Mouse (Mus musculus) megakaryocyte, embryonic 14.5 days (primary cell): ENCODE measurements around the gene Slc25a34. TPM values are rescaled to one million over a fixed set of nuclear protein-coding genes. Genes with fewer than 3 reads are reported as not detected.

Source experiments
- H3K27me3 ChIP-seq: replicated peaks from 2 replicates; pipeline ENCODE3; 2012; ENCODE audit warnings: inconsistent platforms
- H3K36me3 ChIP-seq: replicated peaks from 2 replicates; pipeline ENCODE3; 2012; ENCODE audit warnings: low read length, inconsistent platforms, mixed read lengths
- H3K4me1 ChIP-seq: 2 replicates; pipeline ENCODE4 v1.6.1; 2012; ENCODE audit warnings: inconsistent platforms
- H3K4me3 ChIP-seq: replicated peaks from 2 replicates; pipeline ENCODE3; 2012; ENCODE audit warnings: moderate library complexity, mild to moderate bottlenecking, inconsistent platforms
- H3K9me3 ChIP-seq: 2 replicates; pipeline ENCODE4 v1.6.1; 2012; ENCODE audit warnings: inconsistent platforms
- FLI1 ChIP-seq: IDR thresholded peaks from 2 replicates; pipeline ENCODE4 v1.6.1; 2012; ENCODE audit warnings: low read length, inconsistent platforms, mixed read lengths
- GATA1 ChIP-seq: IDR thresholded peaks from 3 replicates; pipeline ENCODE4 v1.6.1; 2012; ENCODE audit warnings: mixed read lengths, low read length, inconsistent platforms, borderline replicate concordance
- polyA plus RNA-seq: library from polyadenylated mRNA; stranded (reverse); fragments of >175 nt; gene quantifications from 2 replicates; pipeline ENCODE4 v1.2.3, GENCODE M21; 2012; ENCODE audit warnings: low replicate concordance; ENCODE audit not compliant: insufficient read depth

Gene Slc25a34
- polyA plus RNA-seq, 1 experiment: not detected

DNA sequence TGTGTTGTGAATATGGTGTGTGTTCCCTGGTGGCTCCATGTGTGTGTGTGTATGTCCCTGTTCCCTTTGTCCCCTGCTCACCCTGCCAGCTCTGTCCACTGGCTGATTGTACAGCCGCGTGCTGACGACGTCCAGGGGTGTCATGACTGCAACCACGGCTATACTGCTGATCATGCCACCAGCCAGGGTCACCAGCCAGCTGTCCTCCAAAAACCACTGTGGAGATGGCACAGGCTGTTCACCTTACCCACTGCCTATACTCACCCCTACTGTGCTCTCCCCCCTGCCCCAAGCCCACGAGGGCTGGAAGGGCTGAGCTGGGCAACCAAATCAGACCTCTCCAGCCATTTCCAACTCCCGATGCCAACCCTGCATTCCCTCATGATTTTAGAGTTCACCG lies 2.3 kb downstream of the Slc25a34 start:
- H3K4me3 ChIP-seq: peak overlapping the region; percentile 6
- H3K4me1 ChIP-seq: peaks cover 67% of the 10 kb centered on the region
- H3K27me3 ChIP-seq: peaks cover 45% of the 10 kb centered on the region
- TF ChIP-seq GATA1: no peak
- no peak for TF ChIP-seq FLI1
- H3K36me3 ChIP-seq: peaks cover 14% of the 10 kb centered on the region
- no peaks in the 10 kb centered on the region for H3K9me3 ChIP-seq

DNA sequence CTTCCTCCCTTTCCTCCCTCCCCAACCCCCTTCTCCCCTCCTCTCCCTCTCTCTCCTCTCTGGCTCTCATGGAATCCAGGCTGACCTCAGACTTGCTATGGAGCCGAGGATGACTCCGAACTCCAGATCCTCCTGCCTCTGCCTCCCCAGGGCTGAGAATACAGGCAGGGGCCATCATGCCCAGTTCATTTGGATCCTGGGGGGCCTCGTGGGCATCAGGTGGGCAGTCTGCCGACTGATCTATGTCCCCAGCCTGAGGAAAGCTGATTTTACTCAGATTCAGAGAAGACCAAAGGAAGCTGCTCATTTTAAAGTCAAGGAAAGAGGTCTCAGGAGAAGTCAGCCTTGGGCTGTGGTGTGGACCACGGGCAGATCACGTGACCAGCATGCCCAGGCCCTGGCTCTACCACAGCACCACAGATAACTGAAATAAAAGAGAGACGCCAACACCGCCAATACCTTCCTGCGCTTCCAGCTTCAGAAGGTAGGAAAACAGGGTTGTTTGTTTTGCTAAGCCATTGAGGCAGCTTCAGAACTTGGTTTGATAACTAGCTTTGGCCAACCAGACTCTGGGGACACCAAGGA lies 4.2 kb downstream of the Slc25a34 start:
- TF ChIP-seq GATA1: no peak
- TF ChIP-seq FLI1: no peak
- Histone ChIP-seq H3K4me1 (peaks cover 49% of the 10 kb centered on the region), H3K27me3 (peaks cover 64% of the 10 kb centered on the region), H3K36me3 (no peaks in the 10 kb centered on the region), H3K4me3 (peak overlapping the region; percentile 80), H3K9me3 (no peaks in the 10 kb centered on the region)

DNA sequence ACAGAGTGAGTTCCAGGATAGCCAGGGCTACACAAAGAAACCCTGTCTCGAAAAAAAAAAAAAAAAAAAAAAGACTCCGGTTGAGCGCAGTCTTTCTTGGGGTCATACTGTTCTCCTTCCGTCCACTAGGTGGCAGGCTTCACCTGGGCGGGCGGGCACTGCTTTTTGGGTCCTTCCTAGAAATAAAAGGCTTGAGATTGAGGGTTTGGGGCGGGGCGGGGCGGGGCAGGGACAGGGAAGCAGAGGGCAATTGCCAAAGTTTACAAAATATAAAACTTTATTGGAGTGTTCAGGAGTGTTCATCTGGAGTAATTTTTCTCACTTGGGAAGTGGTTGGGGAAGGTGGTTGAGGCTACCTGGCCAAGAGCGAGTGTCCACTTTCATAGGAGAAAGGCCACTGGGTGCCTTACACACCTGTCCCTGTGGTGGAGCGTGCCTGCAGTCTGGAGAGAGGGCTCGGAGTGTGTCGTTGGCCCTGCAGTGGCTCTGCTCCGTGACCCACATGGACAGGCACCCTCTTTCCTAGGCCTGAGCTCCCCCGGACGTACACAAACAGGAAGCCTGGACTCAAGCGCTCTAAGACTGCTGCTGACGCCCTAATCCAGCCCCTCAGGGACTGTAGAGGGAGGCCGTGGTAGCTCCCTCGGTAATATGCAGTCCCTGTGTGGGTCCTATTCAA lies 4.9 kb downstream of the Slc25a34 start, which contains the start of gene Tmem82:
Tmem82 (minus strand) TSS at position 69 of the 679 bp plus-strand sequence.
- Histone ChIP-seq H3K4me1 (peaks cover 42% of the 10 kb centered on the region), H3K9me3 (no peaks in the 10 kb centered on the region), H3K4me3 (peak within 1 kb of the TSS; percentile 89), H3K36me3 (no peaks in the 10 kb centered on the region), H3K27me3 (peaks cover 70% of the 10 kb centered on the region)
- no peak for TF ChIP-seq GATA1
- no peak for TF ChIP-seq FLI1

DNA sequence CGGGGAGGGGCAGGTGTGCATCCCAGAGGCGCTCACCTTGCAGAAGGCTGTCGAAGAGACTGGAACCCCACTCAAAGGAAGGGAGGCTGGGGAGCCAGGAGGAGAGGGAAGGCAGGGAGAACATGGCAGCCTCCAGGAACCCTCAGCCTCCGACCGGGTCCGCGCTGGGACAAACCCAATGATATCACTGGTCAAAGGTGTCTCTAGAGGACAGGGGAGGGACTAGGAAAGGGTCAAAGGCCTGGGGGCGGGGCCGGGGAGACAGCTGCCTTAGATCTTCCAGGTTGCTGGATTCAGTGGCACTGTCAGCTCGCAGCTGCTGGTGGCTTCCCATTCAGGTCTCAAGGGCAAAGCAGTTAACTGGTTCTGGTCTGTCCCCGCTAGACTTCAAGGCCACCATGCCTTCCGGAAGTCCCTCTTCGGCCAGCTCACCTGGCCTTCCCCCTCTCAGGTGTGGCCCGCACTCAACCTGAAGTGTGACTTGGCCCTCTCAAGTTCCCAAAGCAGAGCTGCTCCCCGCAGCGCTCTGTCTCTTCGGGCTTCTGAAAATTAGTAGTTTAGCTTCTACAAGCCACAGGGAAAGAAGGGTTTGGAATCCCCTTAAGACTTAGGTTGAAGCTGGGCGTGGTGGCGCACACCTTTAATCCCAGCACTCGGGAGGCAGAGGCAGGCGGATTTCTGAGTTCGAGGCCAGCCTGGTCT lies 5.6 kb downstream of the Slc25a34 start:
- Histone ChIP-seq H3K9me3 (no peaks in the 10 kb centered on the region), H3K4me1 (peaks cover 35% of the 10 kb centered on the region), H3K4me3 (peak overlapping the region; percentile 89), H3K27me3 (peaks cover 71% of the 10 kb centered on the region), H3K36me3 (no peaks in the 10 kb centered on the region)
- no peak for TF ChIP-seq GATA1
- no peak for TF ChIP-seq FLI1

- H3K36me3 ChIP-seq: no peaks in the 10 kb centered on the region
- peaks cover 34% of the 10 kb centered on the region for H3K4me1 ChIP-seq
- TF ChIP-seq FLI1 (no peak), GATA1 (no peak)
- H3K9me3 ChIP-seq: no peaks in the 10 kb centered on the region
- peak overlapping the region; percentile 89 for H3K4me3 ChIP-seq
- H3K27me3 ChIP-seq: peaks cover 69% of the 10 kb centered on the region
These were observed 6.3 kb downstream of the Slc25a34 start for GRCm38 (mm10) chr4:141617299-141617698.

- no peak for TF ChIP-seq GATA1
- no peak for TF ChIP-seq FLI1
- Histone ChIP-seq H3K27me3 (peaks cover 65% of the 10 kb centered on the region), H3K36me3 (no peaks in the 10 kb centered on the region)
These were observed 6.8 kb downstream of the Slc25a34 start for GRCm38 (mm10) chr4:141616811-141617210.

DNA sequence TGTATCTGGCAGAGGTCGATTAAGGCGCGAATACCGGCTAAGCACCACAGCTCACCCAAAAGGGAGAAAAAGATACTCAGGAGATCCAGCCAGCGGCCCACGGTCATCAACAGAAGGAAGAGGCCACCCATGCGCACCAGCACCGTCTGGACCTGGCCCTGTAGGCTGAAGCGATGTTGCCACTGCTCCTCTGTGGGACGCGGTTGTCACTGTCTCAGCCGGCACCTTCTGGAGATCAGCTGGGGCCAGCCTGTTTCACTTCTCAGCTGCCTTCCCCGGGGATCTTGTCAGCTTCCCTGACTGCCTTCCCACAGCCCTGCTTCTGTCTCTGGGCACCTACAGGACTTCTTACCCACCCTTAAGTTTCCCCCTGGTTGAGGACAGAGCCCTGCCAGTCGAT lies 8.7 kb downstream of the Slc25a34 start:
- H3K9me3 ChIP-seq: no peaks in the 10 kb centered on the region
- peak overlapping the region; percentile 8 for H3K4me3 ChIP-seq
- no peaks in the 10 kb centered on the region for H3K36me3 ChIP-seq
- TF ChIP-seq GATA1: no peak
- TF ChIP-seq FLI1: no peak
- H3K4me1 ChIP-seq: peaks cover 26% of the 10 kb centered on the region
- peaks cover 68% of the 10 kb centered on the region for H3K27me3 ChIP-seq

More at GRCm38 (mm10) chr4:141616811-141617210, 6.8 kb downstream of the Slc25a34 start:
- H3K4me3 ChIP-seq: no peak overlapping the region
- H3K4me1 ChIP-seq: peaks cover 34% of the 10 kb centered on the region
- H3K9me3 ChIP-seq: no peaks in the 10 kb centered on the region

GRCm38 (mm10) chr4:141609538-141609937 lies 14.1 kb downstream of the Slc25a34 start:
- TF ChIP-seq FLI1 (no peak), GATA1 (no peak)
- Histone ChIP-seq H3K27me3 (peaks cover 51% of the 10 kb centered on the region), H3K9me3 (peaks cover 11% of the 10 kb centered on the region), H3K4me1 (peaks cover 4% of the 10 kb centered on the region; the same call in 1 of the 2 replicates), H3K36me3 (no peaks in the 10 kb centered on the region), H3K4me3 (no peak overlapping the region)

GRCm38 (mm10) chr4:141605861-141606260 lies 17.8 kb downstream of the Slc25a34 start, which contains the start of gene Fblim1:
Gene Fblim1 (minus strand): TSS chr4:141606096.
- peak within 1 kb of the TSS; percentile 80 for H3K4me3 ChIP-seq
- no peaks in the 10 kb centered on the region for H3K36me3 ChIP-seq
- TF ChIP-seq GATA1 (no peak), FLI1 (no peak)
- peaks cover 33% of the 10 kb centered on the region for H3K4me1 ChIP-seq
- peaks cover 11% of the 10 kb centered on the region for H3K9me3 ChIP-seq
- peaks cover 68% of the 10 kb centered on the region for H3K27me3 ChIP-seq
